10 mouse cellular contexts compared by ENCODE assay signal in genomic region chr12:85468666-85469065, GRCm38 (mm10). TPM values are rescaled to one million over a fixed set of nuclear protein-coding genes. Genes with fewer than 3 reads are reported as not detected.
DNase-seq lines count a peak whose midpoint lies in the region; ATAC-seq and TF ChIP-seq lines count a peak whose summit lies in the region.
"Had no signal": no experiment of that assay in that cellular context is flagged by ENCODE, and none has a peak within 500 bp of the region (broad histone marks: within the 10 kb centered on the region; RNA-seq: fewer than 3 reads in every experiment).

No protein-coding gene starts in this region.

- H3K36me3 ChIP-seq in spleen, adult 2 months (ENCODE audit: control insufficient read depth, insufficient read depth, low read length) = no peaks in the 10 kb centered on the region
- no peaks in the 10 kb centered on the region for H3K36me3 ChIP-seq in stomach, postnatal 0 days (ENCODE audit: control insufficient read depth, insufficient read depth, low read length)
- H3K36me3 ChIP-seq: forebrain, embryonic 15.5 days had no signal

- WGBS in spleen, adult 2 months = 12% methylated on average over 12 of the region's 12 CpGs
- 70% methylated on average over 12 of the region's 12 CpGs for WGBS in stomach, postnatal 0 days

- no peak for TF ChIP-seq EP300 in stomach, postnatal 0 days (optimal IDR thresholded peaks at IDR 0.05)

- intact Hi-C loops in left cerebral cortex, adult 2 months (cut with DNase I) = no loop called here

- ATAC-seq in stomach, postnatal 0 days (ENCODE audit: low FRiP score, low TSS enrichment) = no peak
- ATAC-seq: forebrain, embryonic 15.5 days; hindbrain, postnatal 0 days had no signal

- no peak overlapping the region for H3K9ac ChIP-seq in stomach, postnatal 0 days (ENCODE audit: low read length)
- H3K9ac ChIP-seq: forebrain, embryonic 15.5 days had no signal

- H3K4me3 ChIP-seq in spleen, adult 2 months (ENCODE audit: extremely low read depth, insufficient read depth, insufficient read length) = no peak overlapping the region
- no peak overlapping the region for H3K4me3 ChIP-seq in brown adipose tissue, adult 24 weeks (ENCODE audit: insufficient read depth, low read depth, low read length)
- no peak overlapping the region for H3K4me3 ChIP-seq in left cerebral cortex, adult 2 months
- H3K4me3 ChIP-seq in stomach, postnatal 0 days (ENCODE audit: low read depth, low read length) = no peak overlapping the region
- H3K4me3 ChIP-seq: forebrain, embryonic 15.5 days had no signal

- no peaks in the 10 kb centered on the region for H3K9me3 ChIP-seq in stomach, postnatal 0 days (ENCODE audit: control insufficient read depth, low read length)
- H3K9me3 ChIP-seq: forebrain, embryonic 15.5 days had no signal

- H3K4me1 ChIP-seq in spleen, adult 2 months (ENCODE audit: control insufficient read depth, insufficient read depth, insufficient read length) = peaks cover 11% of the 10 kb centered on the region
- peaks cover 3% of the 10 kb centered on the region; the same call in 1 of the 2 replicates for H3K4me1 ChIP-seq in brown adipose tissue, adult 24 weeks (ENCODE audit: control insufficient read depth, insufficient read depth, insufficient read length, low read length)
- H3K4me1 ChIP-seq in stomach, postnatal 0 days (replicated peaks; ENCODE audit: control insufficient read depth, insufficient read depth) = 0 out of 2 replicates have a peak, but pooled peaks cover 5% of the 10 kb centered on the region

- TF ChIP-seq CTCF in spleen, adult 2 months (IDR thresholded peaks at IDR 0.05; ENCODE audit: extremely low read depth, insufficient read depth, insufficient read length, insufficient replicate concordance) = no peak
- no peak for TF ChIP-seq CTCF in left cerebral cortex, adult 2 months (IDR thresholded peaks at IDR 0.05)
- TF ChIP-seq CTCF in stomach, postnatal 0 days (IDR thresholded peaks at IDR 0.05; ENCODE audit: low read depth) = no peak

- peaks cover 2% of the 10 kb centered on the region; the same call in 1 of the 2 replicates for H3K27me3 ChIP-seq in spleen, adult 2 months (ENCODE audit: control insufficient read depth, insufficient read depth, low read length)
- no peaks in the 10 kb centered on the region for H3K27me3 ChIP-seq in stomach, postnatal 0 days (ENCODE audit: control insufficient read depth, insufficient read depth, low read length)
- H3K27me3 ChIP-seq: forebrain, embryonic 15.5 days had no signal

- no peak for TF ChIP-seq POLR2A in spleen, adult 2 months (IDR thresholded peaks at IDR 0.05; ENCODE audit: low read depth, low read length)

- no peak overlapping the region for H3K4me2 ChIP-seq in stomach, postnatal 0 days (replicated peaks; ENCODE audit: low read depth)
- H3K4me2 ChIP-seq: forebrain, embryonic 15.5 days had no signal

- peak; percentile 52 to 82 for DNase-seq in spleen, adult 2 months (ENCODE audit: low read depth in 1 of 2, low spot score in 2 of 2)
- DNase-seq in spleen, postnatal 4 days (ENCODE audit: low spot score in 2 of 2) = no peak
- DNase-seq in lung, postnatal 36 days = peak; percentile 85
- no peak for DNase-seq in left cerebral cortex, adult 2 months (ENCODE audit: extremely low spot score in 1 of 2, low spot score in 2 of 2)
- no peak for DNase-seq in gastrocnemius, adult 18-20 months (ENCODE audit: low spot score)
- no peak for DNase-seq in stomach, postnatal 0 days (ENCODE audit: low spot score)
- DNase-seq: thymus, adult 2 months had no signal

- H3K27ac ChIP-seq in spleen, adult 2 months (ENCODE audit: insufficient read depth, low read length) = no peak overlapping the region
- peak overlapping the region; percentile 58 for H3K27ac ChIP-seq in brown adipose tissue, adult 24 weeks (replicated peaks; ENCODE audit: low read depth, low read length)
- H3K27ac ChIP-seq in left cerebral cortex, adult 2 months = no peak overlapping the region
- H3K27ac ChIP-seq in stomach, postnatal 0 days (replicated peaks) = no peak overlapping the region
- H3K27ac ChIP-seq: forebrain, embryonic 15.5 days; hindbrain, postnatal 0 days had no signal

RNA-seq across cellular contexts. Expression of gene Fos, which starts 5.0 kb away (rescaled TPM):
- 9.4 and 9.7 TPM in 2 replicates for polyA plus RNA-seq in spleen, adult 2 months (2012; rRNA removed)
- polyA plus RNA-seq in brown adipose tissue, adult 24 weeks (2012; ENCODE audit: insufficient read depth, insufficient read length, missing spikeins) = 10.7 and 154 TPM in 2 replicates
- 10 to 100 TPM; 56.9 to 88.9 TPM for total RNA-seq in left cerebral cortex, adult 2 months (2021)
- 10 to 100 TPM in 1 of 2 experiments, 1 to 10 TPM in 1; 6.5 to 69.9 TPM for total RNA-seq in gastrocnemius, adult 18-20 months (2021)
- 18.2 and 23.2 TPM in 2 replicates for polyA plus RNA-seq in stomach, postnatal 0 days (2015; fragmentation: Nextera tagmentation; extraction: Ambion mirVana)

Comparison
In these comparisons a context has a peak if more than half of its experiments do, and no peak if none do; other contexts are left out.
1. DNase-seq: peak in spleen, adult 2 months (2 of 2) and lung, postnatal 36 days (single experiment); none in spleen, postnatal 4 days (0 of 2), left cerebral cortex, adult 2 months (0 of 2), gastrocnemius, adult 18-20 months (single experiment) and stomach, postnatal 0 days (single experiment).